Mouse (Mus musculus) ES-Bruce4 (cell line): ENCODE results near the gene Gpx2. TPM values are rescaled to one million over a fixed set of nuclear protein-coding genes. Genes with fewer than 3 reads are reported as not detected.

Experiments used
- H3K27ac ChIP-seq: 2 replicates; pipeline ENCODE4 v1.5.1; 2012; ENCODE audit warnings: low read length, inconsistent platforms; ENCODE audit not compliant: insufficient read depth
- H3K27me3 ChIP-seq: 2 replicates; pipeline ENCODE4 v1.6.1; 2012; ENCODE audit warnings: mild to moderate bottlenecking, low read length, inconsistent platforms; ENCODE audit not compliant: control insufficient read depth, poor library complexity, insufficient read depth, severe bottlenecking
- H3K36me3 ChIP-seq: 2 replicates; pipeline ENCODE4 v1.6.1; 2012; ENCODE audit warnings: inconsistent platforms, mild to moderate bottlenecking, low read length, moderate library complexity; ENCODE audit not compliant: control insufficient read depth, poor library complexity, insufficient read depth, severe bottlenecking
- H3K4me1 ChIP-seq: one replicate; pipeline ENCODE4 v1.8.1; 2011; ENCODE audit warnings: low read length; ENCODE audit not compliant: control insufficient read depth, insufficient read depth
- H3K4me3 ChIP-seq: 2 replicates; pipeline ENCODE4 v1.5.1; 2011; ENCODE audit warnings: low read depth, mild to moderate bottlenecking, low read length
- H3K9ac ChIP-seq: 2 replicates; pipeline ENCODE4 v1.6.1; 2012; ENCODE audit warnings: low read depth, mild to moderate bottlenecking, inconsistent platforms; ENCODE audit not compliant: poor library complexity, severe bottlenecking
- H3K9me3 ChIP-seq: replicated peaks from 2 replicates; pipeline ENCODE4 v1.6.1; 2012; ENCODE audit warnings: mild to moderate bottlenecking, low read length, inconsistent platforms; ENCODE audit not compliant: control insufficient read depth, poor library complexity, insufficient read depth, severe bottlenecking
- CTCF ChIP-seq: IDR thresholded peaks from one replicate; pipeline ENCODE4 v1.8.1; 2011; ENCODE audit warnings: low read depth, low read length
- EP300 ChIP-seq: IDR thresholded peaks from 2 replicates; pipeline ENCODE4 v1.6.1; 2011; ENCODE audit warnings: low read depth, low read length; ENCODE audit not compliant: insufficient read depth
- POLR2A ChIP-seq: IDR thresholded peaks from one replicate; pipeline ENCODE4 v1.8.1; 2011; ENCODE audit warnings: low read length; ENCODE audit not compliant: insufficient read depth
- polyA plus RNA-seq: library from polyadenylated mRNA; stranded (reverse); fragments of >200 nt; gene quantifications from 2 replicates; pipeline ENCODE4 v1.2.4, GENCODE M21; 2011; ENCODE audit warnings: low read depth; ENCODE audit not compliant: missing spikeins, insufficient read depth, insufficient read length

Gene Gpx2
- polyA plus RNA-seq, 1 experiment: 12.7 TPM

DNA sequence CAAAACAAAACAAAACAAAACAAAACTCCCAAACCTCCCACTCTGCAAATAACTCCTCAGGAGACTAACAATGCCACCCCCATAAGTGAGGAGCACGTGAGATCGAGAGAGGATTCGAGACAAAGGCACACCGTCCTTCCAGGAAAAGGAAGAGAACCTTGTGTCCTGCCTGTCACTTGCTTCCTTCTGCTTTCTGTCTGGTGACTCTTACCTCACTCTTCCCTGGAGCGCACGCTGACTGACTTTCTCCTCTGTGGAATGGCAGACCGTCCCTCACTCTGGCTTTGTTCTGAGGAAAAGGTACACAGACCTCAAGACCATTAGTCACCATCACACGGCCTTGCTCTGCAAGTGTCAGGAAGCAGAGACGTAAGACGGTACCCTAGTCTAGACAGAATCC lies 18.2 kb upstream of the Gpx2 start:
- no peak for TF ChIP-seq POLR2A
- no peak for TF ChIP-seq EP300
- TF ChIP-seq CTCF: no peak
- Histone ChIP-seq H3K36me3 (no peaks in the 10 kb centered on the region), H3K27me3 (no peaks in the 10 kb centered on the region), H3K9me3 (no peaks in the 10 kb centered on the region), H3K4me1 (peaks cover 5% of the 10 kb centered on the region), H3K4me3 (no peak overlapping the region), H3K27ac (no peak overlapping the region), H3K9ac (no peak overlapping the region)

DNA sequence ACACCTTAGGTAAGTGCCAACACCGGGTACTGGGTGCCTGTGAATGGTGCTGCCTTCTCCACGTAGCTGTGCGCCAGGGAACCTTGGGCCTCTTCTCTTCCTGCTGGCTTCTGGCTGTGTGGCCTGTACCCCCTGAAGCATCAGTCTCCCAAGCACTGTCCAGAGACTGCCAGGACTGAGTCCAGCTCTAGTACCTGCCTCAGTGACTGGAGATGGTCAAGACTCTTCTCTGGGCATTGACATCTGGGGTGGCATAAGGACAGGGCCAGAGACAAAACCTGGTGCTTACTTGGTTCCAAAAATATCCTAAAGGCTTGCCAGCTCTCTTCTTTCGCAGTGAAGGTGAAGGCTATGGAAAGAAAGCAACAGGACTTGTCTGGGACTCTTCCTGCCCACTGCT lies 15.7 kb upstream of the Gpx2 start:
- H3K36me3 ChIP-seq: no peaks in the 10 kb centered on the region

DNA sequence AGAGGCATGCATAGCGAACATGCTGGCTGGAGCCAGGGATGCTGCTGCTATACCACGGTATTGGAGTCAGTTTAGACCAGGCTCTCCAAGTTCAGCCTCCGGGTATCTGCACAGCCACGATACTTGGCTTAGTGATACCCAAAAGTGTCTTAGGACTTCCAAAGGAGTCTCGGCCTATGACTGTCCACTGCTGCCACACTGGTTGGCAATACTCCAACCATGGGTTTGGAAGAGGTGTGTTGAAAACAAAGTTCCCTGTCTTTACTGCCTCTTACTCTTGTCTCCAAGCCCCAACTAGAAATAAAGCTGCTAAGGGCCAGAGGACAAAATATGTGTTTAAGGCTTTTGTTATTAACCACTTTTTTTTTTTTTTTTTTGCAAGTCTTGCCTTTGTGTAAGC lies 15.1 kb upstream of the Gpx2 start:
- no peak for TF ChIP-seq POLR2A
- TF ChIP-seq EP300: no peak
- no peak for TF ChIP-seq CTCF
- no peaks in the 10 kb centered on the region for H3K9me3 ChIP-seq
- H3K9ac ChIP-seq: no peak overlapping the region
- no peak overlapping the region for H3K4me3 ChIP-seq
- H3K27ac ChIP-seq: no peak overlapping the region
- peaks cover 3% of the 10 kb centered on the region for H3K4me1 ChIP-seq
- no peaks in the 10 kb centered on the region for H3K27me3 ChIP-seq
- no peaks in the 10 kb centered on the region for H3K36me3 ChIP-seq

More for the DNA sequence above, 15.7 kb upstream of the Gpx2 start:
- Histone ChIP-seq H3K4me3 (no peak overlapping the region), H3K9me3 (no peaks in the 10 kb centered on the region), H3K27me3 (no peaks in the 10 kb centered on the region), H3K27ac (no peak overlapping the region), H3K4me1 (peaks cover 3% of the 10 kb centered on the region), H3K9ac (no peak overlapping the region)
- TF ChIP-seq CTCF: no peak
- no peak for TF ChIP-seq POLR2A
- no peak for TF ChIP-seq EP300

DNA sequence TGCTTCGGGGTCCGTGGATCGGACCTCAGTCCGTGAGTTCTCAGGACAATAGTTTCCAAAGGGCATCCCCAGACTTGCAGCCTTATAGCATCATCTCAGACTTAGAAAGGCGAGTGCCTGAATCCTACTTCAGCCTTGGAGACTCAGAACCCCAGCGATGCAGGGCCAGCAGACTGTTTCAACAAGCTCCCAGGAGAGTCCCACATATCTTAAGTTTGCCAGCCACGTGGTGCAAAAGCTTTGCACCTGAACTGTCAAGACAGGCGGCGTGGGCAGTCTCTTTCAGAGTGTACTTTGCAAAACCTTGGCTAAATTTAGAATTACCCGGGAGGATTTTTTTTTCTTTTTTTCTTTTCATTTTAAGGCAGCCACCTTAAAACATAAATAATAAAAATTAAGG lies 12.4 kb upstream of the Gpx2 start:
- Histone ChIP-seq H3K4me1 (peaks cover 3% of the 10 kb centered on the region), H3K36me3 (no peaks in the 10 kb centered on the region), H3K9ac (no peak overlapping the region), H3K9me3 (no peaks in the 10 kb centered on the region), H3K27ac (no peak overlapping the region), H3K4me3 (no peak overlapping the region), H3K27me3 (no peaks in the 10 kb centered on the region)
- TF ChIP-seq CTCF: no peak
- TF ChIP-seq EP300: no peak
- no peak for TF ChIP-seq POLR2A

DNA sequence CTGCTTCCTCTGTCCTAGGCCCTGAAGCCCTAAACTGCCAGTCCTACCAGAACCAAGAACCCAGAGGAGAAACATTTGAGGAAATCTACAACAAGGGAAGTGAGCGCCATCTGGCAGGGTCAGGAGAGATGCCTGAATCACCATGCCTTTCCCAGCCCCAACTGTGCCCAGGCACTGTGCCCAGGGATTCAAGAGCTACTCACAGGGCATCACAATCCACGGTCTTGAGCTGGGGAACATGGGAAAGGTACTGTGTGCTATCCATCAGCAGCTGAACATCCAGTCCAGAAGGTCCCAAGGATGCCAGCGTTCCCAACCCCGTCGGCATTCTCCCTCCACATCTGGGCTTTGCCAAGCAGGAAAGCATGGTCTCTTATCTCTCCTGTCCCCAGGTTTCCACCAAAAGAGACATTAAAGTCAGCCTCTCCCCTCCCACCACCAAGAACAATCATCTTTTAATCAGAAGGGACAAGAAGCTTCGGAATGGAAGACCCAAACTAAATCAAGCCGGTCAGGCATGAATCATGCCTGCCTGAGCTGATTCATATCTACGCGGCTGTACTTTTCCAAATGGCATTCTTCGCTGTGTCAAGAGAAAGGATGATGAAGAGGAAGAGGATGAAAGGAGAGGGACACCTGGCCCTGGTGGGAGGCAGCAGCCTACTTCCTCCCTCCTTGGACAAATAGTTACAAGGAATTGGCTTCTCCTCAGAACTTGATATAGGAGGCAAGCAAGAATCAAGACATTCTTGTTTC lies 9.9 kb upstream of the Gpx2 start:
- Histone ChIP-seq H3K4me3 (no peak overlapping the region), H3K9ac (no peak overlapping the region), H3K27ac (no peak overlapping the region), H3K9me3 (no peaks in the 10 kb centered on the region), H3K36me3 (no peaks in the 10 kb centered on the region), H3K27me3 (no peaks in the 10 kb centered on the region), H3K4me1 (peaks cover 3% of the 10 kb centered on the region)
- TF ChIP-seq EP300 (no peak), POLR2A (no peak), CTCF (no peak)

DNA sequence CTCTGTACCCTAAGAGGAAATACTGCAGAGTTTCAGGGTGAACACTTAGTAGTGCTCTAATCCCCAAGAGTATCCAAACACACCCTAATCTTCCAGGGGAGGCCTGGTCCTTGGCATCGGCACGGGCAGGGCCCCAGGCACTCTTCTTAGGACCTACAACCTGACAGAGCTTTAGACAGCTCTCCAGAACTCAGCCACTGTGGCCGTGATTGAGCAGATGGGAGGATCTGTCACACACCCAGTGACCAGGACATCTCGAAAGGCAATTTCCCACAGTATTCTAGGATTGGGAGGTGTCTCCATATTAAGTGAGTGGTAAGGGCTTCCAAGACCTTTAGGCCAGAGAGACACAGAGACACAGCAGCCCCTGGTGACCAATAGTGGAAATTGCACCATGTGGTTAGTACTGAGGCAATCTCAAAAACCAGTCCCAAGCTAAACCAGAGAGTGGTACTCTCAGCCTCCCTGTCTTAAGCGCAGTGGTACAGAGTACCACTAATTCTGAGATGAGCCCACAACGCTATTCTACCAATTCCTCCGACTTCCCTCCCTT lies 8.4 kb upstream of the Gpx2 start:
- H3K36me3 ChIP-seq: no peaks in the 10 kb centered on the region
- no peak overlapping the region for H3K9ac ChIP-seq
- no peak overlapping the region for H3K4me3 ChIP-seq
- H3K9me3 ChIP-seq: no peaks in the 10 kb centered on the region
- H3K27ac ChIP-seq: no peak overlapping the region
- peaks cover 2% of the 10 kb centered on the region for H3K4me1 ChIP-seq
- TF ChIP-seq CTCF: peak; percentile 27
- no peak for TF ChIP-seq POLR2A
- no peaks in the 10 kb centered on the region for H3K27me3 ChIP-seq
